Mouse (Mus musculus) gastrocnemius, adult 2 months (tissue): ENCODE data around the gene Ugt2a2. TPM values are rescaled to one million over a fixed set of nuclear protein-coding genes. Genes with fewer than 3 reads are reported as not detected.
"Not testable (repeated sequence)": the region's sequence is repeated elsewhere in the genome, so short reads cannot be mapped to it uniquely, and the experiment has no call there.

ENCODE experiments used
- DNase-seq: peaks from one replicate; pipeline ENCODE4 v3.0.0; 2022
- H3K27ac ChIP-seq: fragments of 200-600 bp; 2 replicates; pipeline ENCODE4 v1.8.1; 2022; ENCODE audit warnings: mild to moderate bottlenecking
- H3K4me3 ChIP-seq: fragments of 200-600 bp; 2 replicates; pipeline ENCODE4 v1.8.1; 2022; ENCODE audit warnings: mild to moderate bottlenecking, moderate library complexity
- CTCF ChIP-seq: fragments of 200-600 bp; IDR thresholded peaks from 2 replicates; pipeline ENCODE4 v1.8.1; 2022; ENCODE audit warnings: antibody characterized with exemption, mild to moderate bottlenecking, moderate library complexity
- intact Hi-C: fragments of 180-260 bp; cut with DNase I; formaldehyde crosslinking; loops from one replicate; pipeline ENCODE4 v1.15.1; 2025
- long read RNA-seq, 2 experiments: library from polyadenylated mRNA; stranded (forward); transcript quantifications; one replicate each; pipeline ENCODE4 v2.0.0; 2021
- total RNA-seq, 2 experiments: library from RNA; stranded (reverse); gene quantifications; 2 replicates each; pipeline ENCODE4 v1.2.3; 2021

Ugt2a2 gene
- total RNA-seq, result not detected
- long read RNA-seq, experiment 1, result 0 reads
- long read RNA-seq, experiment 2, result 0 reads

DNA sequence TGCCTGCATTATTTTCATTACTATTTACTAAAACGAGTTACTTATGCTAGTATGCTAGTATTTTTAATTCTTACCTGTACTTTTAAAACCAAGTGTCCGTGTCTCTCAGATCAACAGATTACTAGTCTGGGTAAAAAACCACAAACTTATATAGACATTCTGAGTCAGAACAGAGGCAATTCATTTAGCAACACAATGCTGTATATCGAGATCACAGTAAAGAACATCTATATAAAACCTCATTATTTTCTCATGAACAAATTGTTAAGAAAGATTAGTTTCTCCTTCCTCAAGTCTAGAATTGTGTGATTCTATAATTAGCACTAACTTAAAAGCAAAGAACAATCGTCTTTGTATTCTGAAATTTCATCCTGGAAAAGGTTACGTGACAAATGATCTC lies at the start of gene Ugt2a2:
Gene Ugt2a2, minus strand, starts transcription at position 101 of the 400 bp plus-strand sequence.
- Histone ChIP-seq H3K4me3 (no peak within 1 kb of the TSS), H3K27ac (no peak within 1 kb of the TSS)
- intact Hi-C loops, result no loop called here
- TF ChIP-seq CTCF, result no peak
- DNase-seq, result no peak

DNA sequence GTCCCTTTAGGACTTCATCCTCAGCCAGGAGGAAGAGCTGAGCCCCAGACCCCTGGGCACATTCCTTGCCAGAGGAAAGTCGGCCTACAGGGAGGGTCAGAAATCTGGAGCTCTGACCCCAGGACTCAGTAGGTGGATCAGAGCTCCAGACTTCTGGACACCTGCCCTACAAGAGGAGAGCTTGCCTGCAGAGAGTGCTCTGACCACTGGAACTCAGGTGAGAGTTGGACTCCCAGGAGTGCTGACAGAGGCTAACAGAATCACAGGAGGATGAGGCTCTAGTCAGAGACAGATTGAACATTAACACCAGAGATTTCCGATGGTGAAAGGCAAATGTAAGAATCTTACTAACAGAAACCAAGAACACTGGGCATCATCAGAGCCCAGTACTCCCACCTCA lies 41.5 kb upstream of the Ugt2a2 start:
- H3K27ac ChIP-seq, H3K4me3 ChIP-seq, DNase-seq, intact Hi-C loops: not testable (repeated sequence)

DNA sequence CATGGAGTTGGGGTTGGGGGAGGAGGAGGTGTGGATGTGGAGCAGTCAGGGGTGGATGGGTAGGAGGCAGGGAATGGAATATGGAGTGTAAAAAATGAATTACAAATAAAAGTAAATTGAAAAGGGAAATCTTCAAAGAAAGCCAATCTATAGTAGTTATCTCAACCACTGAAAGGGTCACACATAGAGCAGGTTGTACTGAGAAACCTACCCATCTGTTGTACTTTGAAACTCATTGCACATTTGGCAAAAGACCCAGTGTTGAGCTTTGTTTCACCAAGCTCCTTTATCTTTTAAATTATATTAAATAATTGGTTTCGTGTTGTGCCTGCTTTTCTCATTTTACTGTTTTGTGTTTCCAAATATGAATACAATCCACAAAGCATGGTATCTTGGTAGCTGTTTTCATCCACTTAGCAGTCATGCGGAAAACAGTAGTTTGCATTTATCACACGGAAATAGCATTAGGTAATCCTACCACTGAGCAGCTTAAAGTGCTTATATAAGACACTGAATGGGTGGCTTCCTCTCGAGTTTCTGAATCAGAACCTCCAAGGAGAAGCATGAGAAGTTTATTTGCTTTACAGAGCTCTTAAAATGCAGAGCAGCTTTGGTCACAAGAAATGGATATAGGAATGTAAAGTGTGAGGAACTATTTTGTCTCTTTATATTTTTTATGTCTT lies 23.9 kb upstream of the Ugt2a2 start:
- intact Hi-C loops, result no loop called here
- no peak for TF ChIP-seq CTCF
- Histone ChIP-seq H3K27ac (no peak overlapping the region), H3K4me3 (no peak overlapping the region)
- DNase-seq, result no peak

DNA sequence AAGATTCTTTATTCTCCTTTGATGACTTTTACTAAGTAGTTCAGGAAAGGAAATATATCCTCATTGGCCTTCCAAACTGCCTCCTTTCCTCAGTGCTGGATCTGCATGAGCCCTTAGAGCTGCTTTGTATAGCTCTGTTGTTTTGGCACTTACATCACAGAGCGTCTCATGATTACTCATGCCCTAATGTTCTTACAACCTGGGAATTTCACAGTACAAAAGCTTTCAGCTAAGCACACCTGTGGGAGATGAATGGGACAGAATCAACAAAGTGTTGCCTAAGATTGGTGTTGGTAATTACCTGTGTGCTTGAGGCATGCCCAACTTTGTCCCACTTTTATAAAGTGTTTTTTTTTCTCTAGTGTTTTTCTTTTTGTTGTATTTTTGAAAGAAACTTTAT lies 20.6 kb upstream of the Ugt2a2 start:
- TF ChIP-seq CTCF, result no peak
- intact Hi-C loops, result no loop called here

DNA sequence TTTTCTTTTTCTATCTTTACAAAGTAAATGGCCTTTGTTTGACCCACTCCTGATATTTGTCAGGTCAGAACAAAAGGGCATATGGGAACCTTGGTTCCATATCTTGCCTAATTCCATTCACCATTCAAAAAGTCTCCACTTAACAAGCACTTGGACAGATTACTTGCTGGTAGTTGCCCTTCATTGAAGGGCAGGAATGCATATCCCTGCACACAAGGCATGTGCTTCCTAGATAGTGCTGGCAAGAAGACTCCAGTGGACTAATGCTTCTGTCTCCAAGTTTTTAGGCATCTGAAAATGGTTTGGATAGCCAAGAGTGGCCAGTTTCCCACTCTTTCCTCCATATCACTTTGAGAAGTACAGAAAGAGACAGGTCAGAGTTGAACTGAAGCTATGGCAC lies 17.3 kb upstream of the Ugt2a2 start:
- Histone ChIP-seq H3K27ac (no peak overlapping the region), H3K4me3 (no peak overlapping the region)
- no peak for DNase-seq
- no peak for TF ChIP-seq CTCF
- intact Hi-C loops, result no loop called here

More for the DNA sequence above, 20.6 kb upstream of the Ugt2a2 start:
- Histone ChIP-seq H3K4me3 (no peak overlapping the region), H3K27ac (no peak overlapping the region)
- no peak for DNase-seq

DNA sequence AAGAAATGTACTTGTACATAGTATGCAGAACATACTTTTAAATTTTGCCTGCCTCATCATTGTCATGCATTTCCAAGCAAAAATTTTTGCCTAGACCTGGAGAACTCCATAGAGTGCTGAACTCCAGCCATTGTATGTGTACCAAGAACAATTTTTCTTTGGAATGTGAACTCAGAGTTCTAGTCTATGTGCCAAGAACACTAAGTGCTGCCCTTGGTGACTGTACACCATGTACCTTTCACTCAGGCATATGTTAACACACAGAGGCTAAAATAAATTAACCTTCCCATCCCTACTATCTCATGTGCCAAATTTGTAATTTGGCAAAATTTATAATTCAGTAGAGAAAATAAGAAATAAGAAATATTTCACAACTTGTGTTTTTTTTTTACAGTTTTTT lies 16.9 kb upstream of the Ugt2a2 start:
- intact Hi-C loops, result no loop called here
- DNase-seq, result no peak
- H3K27ac ChIP-seq, result no peak overlapping the region
- no peak overlapping the region for H3K4me3 ChIP-seq
- no peak for TF ChIP-seq CTCF

DNA sequence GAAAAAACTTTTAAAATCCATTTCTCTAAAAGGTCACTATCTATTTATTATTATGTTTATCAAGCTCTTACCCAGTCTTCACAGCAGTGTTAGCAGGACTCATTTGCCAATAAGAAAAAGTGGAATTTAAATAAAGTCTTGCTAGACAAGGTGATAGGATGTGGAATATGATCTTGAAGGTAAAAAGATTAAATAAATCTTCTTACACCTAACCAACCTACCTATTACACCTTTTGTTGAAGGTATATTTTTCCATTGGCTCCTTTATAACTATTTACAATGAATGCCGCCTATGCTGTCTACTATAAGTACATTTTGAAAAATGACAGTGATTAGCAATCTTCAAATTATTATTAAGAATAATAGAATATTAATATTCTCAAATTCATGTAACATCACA lies 8.7 kb upstream of the Ugt2a2 start, which contains the start of gene Ugt2a1:
Gene Ugt2a1, minus strand, starts transcription at position 101 of the 400 bp plus-strand sequence.
- DNase-seq, result no peak
- TF ChIP-seq CTCF, result no peak
- intact Hi-C loops, result no loop called here
- Histone ChIP-seq H3K4me3 (no peak within 1 kb of the TSS), H3K27ac (no peak within 1 kb of the TSS)

DNA sequence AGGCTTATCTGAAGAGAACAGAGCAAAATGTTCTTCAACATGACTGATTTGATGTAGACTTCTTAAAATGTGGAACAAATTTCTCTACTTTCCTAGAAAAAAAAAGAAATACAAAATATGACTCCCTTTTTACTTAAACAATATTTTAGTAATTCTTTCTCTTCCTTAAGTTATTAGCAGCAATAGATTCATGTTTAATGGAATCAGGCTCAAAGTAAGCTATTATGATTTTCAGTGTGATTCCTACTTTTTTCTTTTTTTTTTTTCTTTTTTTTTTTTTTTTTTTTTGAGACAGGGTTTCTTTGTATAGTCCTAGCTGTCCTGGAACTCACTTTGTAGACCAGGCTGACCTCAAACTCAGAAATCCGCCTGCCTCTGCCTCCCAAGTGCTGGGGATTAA lies 4.6 kb upstream of the Ugt2a2 start, which contains the start of gene Gm43638:
Gene Gm43638, minus strand, starts transcription at position 101 of the 400 bp plus-strand sequence.
- H3K4me3 ChIP-seq, H3K27ac ChIP-seq, intact Hi-C loops, DNase-seq: not testable (repeated sequence)

DNA sequence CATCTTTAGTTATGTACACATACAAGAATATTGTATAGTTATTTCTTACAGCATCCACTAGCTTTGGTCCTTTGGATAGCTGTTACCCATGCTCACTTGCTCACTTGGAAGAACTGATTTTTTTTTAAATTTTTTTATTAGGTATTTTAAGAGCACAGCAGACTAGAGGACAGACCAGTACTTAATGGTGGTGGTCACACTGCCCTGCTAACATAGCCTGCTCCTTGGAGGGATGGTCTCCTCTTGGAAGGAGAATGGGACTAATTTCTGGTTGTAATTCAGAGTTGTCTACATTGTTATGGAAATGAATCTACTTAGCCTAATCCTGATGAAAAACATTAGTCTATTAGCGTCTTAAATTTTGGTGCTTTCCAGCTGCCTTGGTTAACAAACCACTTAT lies 23.2 kb downstream of the Ugt2a2 start:
- TF ChIP-seq CTCF, result no peak
- intact Hi-C loops, result no loop called here

DNA sequence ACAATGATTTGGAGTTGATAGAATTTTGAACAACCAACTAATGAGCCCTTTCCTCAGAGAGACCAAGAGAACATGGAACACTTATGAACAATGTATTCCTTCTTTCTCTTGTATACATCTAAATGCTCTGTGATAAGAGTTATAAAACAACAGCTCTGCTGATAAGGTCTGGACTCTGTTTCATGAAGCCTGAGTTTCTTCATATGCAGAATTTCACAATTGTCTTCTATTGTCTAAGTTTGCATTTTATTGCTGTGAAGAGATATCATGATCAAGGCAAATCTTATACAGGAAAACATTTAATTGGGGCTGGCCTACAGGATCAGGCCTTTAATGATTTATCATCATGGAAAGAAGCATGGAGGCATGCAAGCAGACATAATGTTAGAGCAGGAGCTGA lies 24.4 kb downstream of the Ugt2a2 start:
- no peak overlapping the region for H3K4me3 ChIP-seq
- no peak for TF ChIP-seq CTCF
- H3K27ac ChIP-seq, result no peak overlapping the region
- intact Hi-C loops, result no loop called here
- no peak for DNase-seq

More for the DNA sequence above, 23.2 kb downstream of the Ugt2a2 start:
- no peak overlapping the region for H3K27ac ChIP-seq
- H3K4me3 ChIP-seq, result no peak overlapping the region
- no peak for DNase-seq

DNA sequence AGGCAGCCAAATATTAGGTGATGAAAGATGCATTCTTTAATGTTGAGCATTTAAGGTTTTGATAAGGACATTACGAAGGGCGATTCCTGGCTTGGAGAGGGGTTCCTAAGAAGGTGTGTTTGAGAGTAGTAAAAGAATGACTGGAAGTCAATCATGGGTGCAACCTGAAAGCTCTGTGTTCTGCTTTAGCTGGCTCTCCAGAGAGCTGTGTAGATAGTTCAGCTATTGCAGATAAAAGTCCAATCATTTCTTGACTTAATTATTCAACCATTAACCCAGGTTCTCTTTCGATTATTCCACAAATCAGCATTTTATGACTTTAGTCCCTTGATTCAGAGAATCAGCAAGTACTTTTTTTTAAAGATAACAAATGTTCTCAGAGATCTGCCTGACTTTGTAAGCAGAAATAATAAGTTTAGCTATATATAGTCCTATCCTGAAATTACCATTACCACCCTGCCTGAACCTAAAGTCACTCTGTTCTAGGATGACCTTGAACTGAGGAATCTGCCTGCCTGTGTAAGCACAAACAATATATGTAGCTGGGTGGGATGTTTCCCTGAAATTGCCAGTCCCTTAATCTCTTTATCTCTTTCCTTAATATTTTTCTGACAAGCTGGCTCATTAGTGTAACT lies 25.7 kb downstream of the Ugt2a2 start:
- H3K4me3 ChIP-seq, result no peak overlapping the region
- no peak for DNase-seq
- TF ChIP-seq CTCF, result no peak
- H3K27ac ChIP-seq, result no peak overlapping the region
- intact Hi-C loops, result no loop called here

DNA sequence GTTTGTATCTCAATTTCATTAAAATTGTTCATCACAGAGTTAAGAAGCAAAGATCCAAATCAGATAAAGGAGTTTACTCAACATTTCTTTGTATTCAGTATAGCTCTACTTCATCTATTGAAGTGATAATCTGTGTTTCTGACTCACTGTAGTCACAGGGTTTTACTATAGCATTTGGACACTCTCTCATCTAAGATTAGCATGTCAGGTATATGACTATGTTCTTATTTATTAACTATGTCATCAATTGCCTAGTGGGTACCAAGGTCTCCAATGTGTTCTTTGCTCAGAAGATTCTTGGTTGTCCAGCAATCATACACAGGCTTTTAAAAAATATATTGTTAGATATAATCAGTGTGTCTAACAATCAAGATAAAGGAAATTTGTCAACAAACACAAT lies 26.5 kb downstream of the Ugt2a2 start:
- Histone ChIP-seq H3K4me3 (no peak overlapping the region), H3K27ac (no peak overlapping the region)
- intact Hi-C loops, result no loop called here
- no peak for DNase-seq
- no peak for TF ChIP-seq CTCF

DNA sequence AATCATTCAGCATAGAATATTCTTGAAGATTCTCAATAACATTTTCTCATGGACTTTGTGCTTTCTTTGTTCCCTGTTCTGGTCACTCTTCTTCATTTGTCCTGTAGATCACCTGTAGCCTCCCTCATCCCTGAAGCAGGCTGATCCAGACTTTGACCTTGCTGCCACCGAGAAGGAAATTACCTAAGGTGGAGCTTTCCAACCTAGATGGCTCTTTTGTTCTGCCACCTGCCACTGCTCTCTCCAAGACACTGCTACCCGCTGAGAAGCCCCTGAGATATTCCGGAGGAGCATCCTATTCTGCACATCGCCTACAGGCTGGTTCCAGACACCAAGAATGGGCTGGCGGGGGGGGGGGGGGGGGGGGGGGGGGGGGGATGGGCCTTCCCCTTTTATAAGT lies 29.5 kb downstream of the Ugt2a2 start:
- H3K27ac ChIP-seq, H3K4me3 ChIP-seq, intact Hi-C loops, DNase-seq: not testable (repeated sequence)

DNA sequence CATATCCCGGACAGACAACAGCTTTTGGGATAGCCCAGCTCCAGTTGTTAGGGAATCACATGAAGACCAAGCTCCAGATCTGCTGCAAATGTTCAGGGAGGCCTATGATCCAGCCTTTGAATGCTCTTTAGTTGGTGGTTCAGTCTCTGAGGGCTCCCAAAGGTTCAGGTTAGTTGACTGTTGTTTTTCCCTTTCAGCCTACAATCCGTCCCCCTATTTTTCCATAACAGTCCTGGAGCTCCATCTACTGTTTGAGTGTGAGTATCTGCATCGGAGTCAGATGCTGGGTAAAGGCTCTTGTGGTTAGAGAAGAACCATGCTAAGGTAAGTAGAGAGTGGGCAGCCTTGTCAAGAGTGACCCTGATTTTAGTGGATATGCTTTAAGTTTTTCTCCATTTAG lies 45.8 kb downstream of the Ugt2a2 start:
- intact Hi-C loops, result no loop called here
- Histone ChIP-seq H3K27ac (no peak overlapping the region), H3K4me3 (no peak overlapping the region)
- TF ChIP-seq CTCF, result no peak
- no peak for DNase-seq
